20 mouse cellular contexts compared by ENCODE assay signal in the genomic region with DNA sequence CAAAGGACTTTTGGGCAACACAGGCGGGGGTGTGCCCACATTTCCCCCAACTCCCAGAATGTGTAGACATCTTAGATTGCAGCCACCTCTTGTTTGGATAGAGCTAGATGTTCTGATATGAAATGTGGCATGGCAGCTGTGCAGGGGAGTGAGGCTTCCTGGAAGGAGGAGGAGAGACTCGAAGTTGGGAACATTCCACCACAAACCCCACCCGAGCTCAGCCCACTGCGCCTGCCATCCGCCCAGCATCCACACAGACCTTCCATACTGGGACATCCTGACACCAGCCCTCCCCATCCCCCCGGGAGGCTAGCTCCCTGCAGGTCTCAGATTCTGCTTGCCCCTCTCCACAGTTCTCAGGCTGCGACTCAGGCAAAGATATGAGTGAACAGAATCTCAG.
"Had no signal": no experiment of that assay in that cellular context is flagged by ENCODE, and none has a peak within 500 bp of the region (broad histone marks: within the 10 kb centered on the region; RNA-seq: fewer than 3 reads in every experiment).

No protein-coding gene starts in this region.

- H3K36me3 ChIP-seq: limb, embryonic 15.5 days; liver, embryonic 12.5 days; midbrain, embryonic 10.5 days; neural tube, embryonic 15.5 days; stomach, embryonic 15.5 days had no signal

- H3K27me3 ChIP-seq: limb, embryonic 15.5 days; liver, embryonic 12.5 days; neural tube, embryonic 15.5 days; stomach, embryonic 15.5 days had no signal

- ATAC-seq: hindbrain, embryonic 16.5 days; inflammation-experienced regulatory T-cells, adult 6 months; intestine, postnatal 0 days; liver, embryonic 12.5 days had no signal

- H3K4me3 ChIP-seq: limb, embryonic 15.5 days; liver, embryonic 12.5 days; midbrain, embryonic 10.5 days; myocyte; neural tube, embryonic 15.5 days; stomach, embryonic 15.5 days had no signal

- DNase-seq: kidney, adult 8-10 months; kidney, postnatal 36 days; lung, embryonic 14.5 days; lung, postnatal 10 days; lung, postnatal 4 days; midbrain, embryonic 14.5 days; right cerebral cortex, postnatal 4 days; spleen, adult 18-20 months; thymus, adult 2 months; thymus, postnatal 25 days had no signal

- H3K27ac ChIP-seq: kidney, postnatal 0 days; limb, embryonic 15.5 days; liver, embryonic 12.5 days; midbrain, embryonic 10.5 days; neural tube, embryonic 15.5 days; stomach, embryonic 15.5 days had no signal

- H3K9ac ChIP-seq: limb, embryonic 15.5 days; liver, embryonic 12.5 days; lung, embryonic 14.5 days; neural tube, embryonic 15.5 days; stomach, embryonic 15.5 days had no signal

- H3K4me1 ChIP-seq: limb, embryonic 15.5 days; liver, embryonic 12.5 days; neural tube, embryonic 15.5 days; stomach, embryonic 15.5 days had no signal

- H3K4me2 ChIP-seq: limb, embryonic 15.5 days; liver, embryonic 12.5 days; lung, embryonic 14.5 days; neural tube, embryonic 15.5 days; stomach, embryonic 15.5 days had no signal

- H3K9me3 ChIP-seq: limb, embryonic 15.5 days; liver, embryonic 12.5 days; midbrain, embryonic 10.5 days; neural tube, embryonic 15.5 days; stomach, embryonic 15.5 days had no signal
